Mouse (Mus musculus): ENCODE measurements around the gene Lgr6.

Lgr6 gene

DNA sequence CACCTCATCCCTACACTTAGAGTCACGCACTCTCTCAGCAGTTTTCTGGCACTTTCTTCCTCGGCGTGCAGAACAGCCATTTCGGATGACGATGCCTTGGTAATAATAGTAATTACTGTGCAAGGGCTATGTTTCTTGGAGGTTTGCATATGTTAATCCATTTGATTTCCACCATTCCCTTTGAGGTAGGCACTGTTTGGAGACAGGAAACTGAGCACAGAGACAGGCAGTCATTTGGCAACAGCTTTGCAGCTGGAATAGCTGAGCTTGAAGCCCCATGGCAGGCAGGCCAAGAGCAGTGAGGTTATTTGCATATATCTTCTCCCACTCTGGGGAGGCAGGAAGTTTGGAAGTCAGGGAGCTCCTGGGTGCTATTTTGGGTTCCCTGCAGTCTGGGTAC, 93.2 kb downstream of the Lgr6 start:
- no peak for DNase-seq

DNA sequence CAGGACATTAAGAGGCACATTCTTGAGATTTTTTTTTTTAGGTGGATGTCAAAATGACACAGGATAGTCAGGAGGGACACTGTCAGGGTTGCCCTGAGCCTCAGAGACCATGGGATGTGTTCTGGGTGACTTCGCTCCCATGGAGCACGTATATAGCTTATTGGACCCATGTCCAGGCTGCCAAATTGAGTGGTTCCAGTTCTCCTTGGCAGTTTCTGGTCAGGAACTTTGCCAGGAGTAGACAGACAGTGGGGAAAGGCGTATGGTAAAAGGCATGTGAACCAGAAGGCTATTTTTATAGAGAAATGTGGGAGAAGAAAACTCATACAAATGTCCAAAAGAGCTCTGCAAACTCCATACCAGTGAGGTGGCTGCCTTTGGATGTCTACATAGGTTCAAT, 95.2 kb downstream of the Lgr6 start:
- DNase-seq, result no peak

DNA sequence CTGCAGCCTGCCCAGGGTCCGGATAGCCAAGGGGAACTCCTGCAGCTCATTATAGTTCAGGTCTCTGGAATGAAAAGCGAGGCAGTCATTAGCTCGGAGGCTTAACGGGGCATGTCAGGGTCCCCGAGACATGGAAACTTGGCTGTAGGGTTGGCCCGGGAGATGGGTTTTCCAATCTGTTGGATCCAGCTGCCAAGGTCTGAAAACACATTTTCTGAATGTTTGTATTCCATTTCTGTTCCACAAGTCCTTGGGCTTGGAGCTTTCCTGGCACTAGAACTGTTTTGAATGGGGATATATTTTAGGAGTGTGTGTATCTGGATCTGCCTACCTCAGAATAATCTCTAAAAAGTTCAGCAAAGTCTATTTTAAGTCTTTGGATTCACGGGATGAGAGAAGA, 99.4 kb downstream of the Lgr6 start:
- DNase-seq, result no peak

DNA sequence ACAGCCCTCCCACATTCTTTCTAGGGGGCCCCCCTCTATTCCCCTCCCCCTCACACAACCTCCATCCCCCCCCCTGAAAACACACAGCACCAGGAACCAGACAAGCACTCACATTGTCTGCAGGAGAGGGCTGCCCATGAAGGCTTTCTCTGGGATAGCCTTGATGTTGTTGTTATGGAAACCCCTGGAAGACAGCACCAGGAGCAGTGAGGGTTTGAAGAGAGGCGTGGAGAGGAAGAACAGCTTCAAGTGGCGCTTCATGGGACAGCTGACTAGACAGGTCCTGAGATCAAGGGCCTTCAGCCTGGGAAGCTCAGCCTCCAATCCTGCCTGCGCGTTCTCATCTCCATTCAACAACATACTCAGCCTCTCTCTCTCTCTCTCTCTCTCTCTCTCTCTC, 101.7 kb downstream of the Lgr6 start:
- DNase-seq, result no peak

DNA sequence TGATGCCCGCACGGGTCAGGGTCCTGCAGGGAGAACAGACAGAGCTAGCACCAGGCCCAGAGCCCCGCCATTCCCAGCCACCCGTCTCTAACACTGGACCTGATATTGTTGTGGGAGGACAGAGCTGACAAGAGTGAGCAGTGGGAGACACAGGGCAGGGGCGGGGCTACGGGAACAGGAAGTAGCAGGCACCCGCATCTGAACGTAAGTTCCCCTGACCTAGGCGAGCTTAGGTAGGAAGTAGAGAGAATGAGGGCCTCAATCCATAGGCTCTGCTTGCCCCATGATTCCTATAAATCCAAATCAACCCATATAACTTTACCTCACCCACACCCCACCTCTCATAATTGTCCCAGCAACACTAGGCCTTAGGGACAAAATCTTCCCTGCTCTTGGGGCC, 104.5 kb downstream of the Lgr6 start:
- DNase-seq, result no peak

DNA sequence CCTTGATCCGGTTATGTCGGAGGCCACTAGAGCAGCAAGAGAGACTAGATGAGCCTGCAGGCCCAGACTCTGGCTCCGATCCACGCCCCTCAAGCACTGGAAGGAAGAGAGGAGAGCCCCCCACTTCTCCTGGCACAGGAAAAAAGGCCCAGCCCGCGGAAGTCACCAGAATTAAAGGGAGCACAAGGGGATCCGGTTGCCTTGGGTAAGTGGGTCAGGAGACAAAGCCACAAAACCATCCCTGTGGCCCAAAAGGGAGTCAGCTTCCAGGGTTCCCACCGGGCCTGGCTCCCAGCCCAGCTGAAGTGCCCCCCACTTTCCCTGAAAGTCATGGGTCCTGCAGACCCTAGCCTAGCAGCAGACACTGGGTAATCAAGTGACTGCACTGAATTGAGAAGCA, 106.8 kb downstream of the Lgr6 start:
- peak; percentile 46 for DNase-seq

DNA sequence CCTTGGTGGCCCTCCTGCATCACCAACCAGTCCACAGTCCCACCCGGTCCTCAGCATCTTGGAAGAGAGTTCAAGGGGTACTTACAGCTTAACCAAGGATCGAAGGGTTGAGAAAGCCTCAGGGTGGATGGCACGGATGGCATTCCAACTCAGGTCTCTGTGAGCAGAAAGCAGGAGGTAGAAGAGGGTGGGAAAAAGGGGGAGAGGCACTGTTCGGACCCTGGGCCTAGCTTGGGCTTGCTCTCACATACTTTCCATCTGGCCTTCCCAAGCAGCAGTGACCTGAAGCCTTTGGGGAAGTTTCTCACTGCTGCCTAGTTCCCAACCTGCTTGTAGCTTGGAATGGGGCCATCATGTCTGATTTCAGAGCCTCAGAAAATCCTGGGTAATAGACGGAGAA, 107.5 kb downstream of the Lgr6 start:
- no peak for DNase-seq

DNA sequence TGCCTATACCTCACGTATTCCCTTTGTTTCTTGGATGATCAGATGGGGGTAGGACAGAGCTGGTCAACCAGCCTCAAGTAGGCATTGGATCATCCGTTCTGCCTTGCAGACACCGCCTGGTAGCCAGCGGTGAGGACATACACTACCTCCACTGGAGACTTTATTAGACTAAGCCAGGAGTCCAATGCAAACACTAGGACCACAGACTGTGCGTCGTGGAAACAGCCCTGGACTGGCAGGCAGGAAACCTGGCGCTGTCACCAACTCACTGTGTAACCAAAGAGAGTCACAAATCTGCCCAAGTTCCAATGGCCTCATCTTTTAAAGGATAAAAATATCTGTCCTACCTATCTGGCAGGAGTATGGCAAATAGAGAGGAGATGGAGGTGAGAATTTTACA, 108.6 kb downstream of the Lgr6 start:
- no peak for DNase-seq

DNA sequence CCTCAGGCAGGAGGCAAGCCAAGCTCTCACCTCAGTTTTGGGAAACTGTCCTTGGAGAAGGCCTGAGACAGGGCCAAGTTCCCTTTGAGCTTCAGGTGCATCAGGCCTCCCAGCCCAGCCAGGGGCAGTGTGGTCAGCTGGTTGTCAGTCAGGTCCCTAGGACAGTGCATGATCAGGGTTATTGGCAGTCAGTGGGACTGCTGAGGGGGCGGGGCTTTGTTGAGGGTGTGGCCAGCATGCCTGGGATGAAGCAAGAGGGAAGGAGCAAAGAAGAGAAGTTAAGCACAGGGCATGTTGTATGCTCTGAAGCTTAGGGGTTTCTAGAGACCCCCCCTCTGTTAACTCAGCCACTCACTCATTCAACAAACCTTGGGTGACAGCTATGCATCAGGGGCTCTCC, 109.1 kb downstream of the Lgr6 start:
- DNase-seq, result no peak

DNA sequence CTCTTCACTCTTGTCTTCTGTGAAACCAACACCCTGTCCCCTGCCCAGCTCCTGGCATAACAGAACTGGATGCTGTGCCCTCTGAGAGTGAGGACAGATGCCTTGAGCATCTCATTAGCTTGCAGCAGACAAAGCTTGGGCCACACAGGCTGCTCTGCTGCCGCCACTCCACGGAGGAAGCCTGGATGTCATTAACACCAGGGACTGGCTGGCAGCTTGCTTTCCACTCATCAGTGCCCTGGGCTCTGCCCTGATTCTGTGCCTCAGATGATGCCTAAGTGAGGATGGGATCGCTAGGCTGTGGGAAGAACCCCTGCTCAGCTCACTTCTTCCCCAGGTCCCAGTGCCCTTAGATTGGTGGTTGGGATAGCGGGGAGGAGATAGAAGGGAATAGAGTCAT, 109.6 kb downstream of the Lgr6 start:
- DNase-seq, result no peak

DNA sequence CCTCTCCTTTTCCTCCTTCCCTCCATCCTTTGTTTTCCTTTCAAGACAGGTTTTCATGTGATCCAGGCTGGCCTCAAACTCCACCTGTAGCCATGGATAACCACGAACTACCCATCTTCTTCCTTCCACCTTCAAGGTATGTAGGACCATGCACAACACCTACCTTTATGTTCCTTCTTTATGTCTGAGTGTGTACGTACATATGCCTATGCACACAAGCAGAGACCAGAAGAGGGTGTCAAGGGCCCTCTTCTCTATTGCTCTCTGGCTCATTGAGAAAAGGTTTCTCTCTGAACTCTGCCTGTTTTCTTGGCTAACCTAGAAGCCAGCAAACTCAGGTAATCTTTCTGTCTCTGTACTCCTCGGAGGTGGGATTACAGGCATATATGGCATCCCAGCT, 110.3 kb downstream of the Lgr6 start:
- no peak for DNase-seq

DNA sequence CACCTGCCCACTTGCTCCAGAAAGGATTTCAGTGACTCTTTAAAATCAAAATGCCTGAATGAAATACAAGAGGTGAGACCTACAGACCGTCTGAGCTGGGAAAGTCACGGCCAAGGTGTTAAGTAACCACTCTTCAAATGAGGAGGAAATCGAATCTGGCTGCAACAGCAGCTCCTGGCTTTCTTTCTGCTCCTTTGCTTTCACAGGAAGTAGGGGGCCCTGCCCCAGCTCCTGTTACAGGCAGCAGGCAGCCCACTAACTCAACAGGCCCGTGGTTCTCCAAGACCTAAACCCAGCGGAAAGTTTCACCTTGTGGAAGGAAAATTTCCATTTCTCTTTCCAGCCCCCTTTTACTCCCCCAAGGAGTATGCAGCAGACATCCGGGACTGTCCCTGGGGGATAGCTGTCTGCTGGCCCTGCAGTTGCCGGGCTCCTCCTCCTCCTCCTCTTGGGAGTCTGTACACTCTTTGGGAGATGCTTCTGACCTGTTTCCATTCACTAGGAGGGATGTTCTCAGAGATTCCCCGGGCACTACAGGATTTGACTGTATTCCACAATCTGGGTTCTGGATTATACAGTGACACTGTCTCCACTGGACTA, 112.9 kb downstream of the Lgr6 start:
- DNase-seq, result no peak

DNA sequence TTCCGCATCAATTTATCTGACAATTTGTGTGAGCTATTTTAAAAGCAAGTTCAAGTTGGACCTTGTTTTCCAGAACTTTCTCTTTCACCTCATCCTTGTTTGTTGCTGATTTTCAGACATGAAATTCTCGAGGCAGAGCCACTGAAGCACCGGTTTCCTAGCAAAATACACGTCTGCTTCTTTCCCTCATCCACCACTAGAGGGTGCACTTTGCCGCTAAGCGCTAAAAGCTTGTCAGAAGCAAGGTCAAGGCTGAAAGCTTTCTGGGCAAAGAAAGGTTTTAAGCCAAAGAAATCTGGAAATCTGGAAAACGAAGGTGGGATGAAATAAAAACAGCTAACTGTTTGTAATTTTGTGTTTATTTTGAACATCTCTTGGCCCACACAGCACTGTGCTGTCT, 115.7 kb downstream of the Lgr6 start:
- DNase-seq, result peak; percentile 78

DNA sequence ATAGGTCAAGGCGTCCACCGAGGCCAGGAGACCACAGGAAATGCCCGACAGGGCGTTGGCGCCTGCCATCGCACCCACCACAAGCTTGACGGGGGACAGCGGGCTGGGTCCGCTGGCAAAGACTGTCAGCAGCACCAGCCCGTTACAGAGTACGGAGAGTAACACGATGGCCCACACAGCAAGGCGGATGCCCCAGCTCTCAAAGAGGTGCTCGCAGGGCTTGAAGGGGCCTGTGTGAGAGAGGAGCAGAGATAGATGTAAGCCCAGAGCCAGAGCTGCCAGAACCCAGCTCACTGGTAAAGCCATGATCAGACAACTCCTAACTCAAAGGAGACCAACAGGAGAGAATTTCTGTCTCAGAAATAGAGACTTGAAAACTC, 117.1 kb downstream of the Lgr6 start:
- no peak for DNase-seq

DNA sequence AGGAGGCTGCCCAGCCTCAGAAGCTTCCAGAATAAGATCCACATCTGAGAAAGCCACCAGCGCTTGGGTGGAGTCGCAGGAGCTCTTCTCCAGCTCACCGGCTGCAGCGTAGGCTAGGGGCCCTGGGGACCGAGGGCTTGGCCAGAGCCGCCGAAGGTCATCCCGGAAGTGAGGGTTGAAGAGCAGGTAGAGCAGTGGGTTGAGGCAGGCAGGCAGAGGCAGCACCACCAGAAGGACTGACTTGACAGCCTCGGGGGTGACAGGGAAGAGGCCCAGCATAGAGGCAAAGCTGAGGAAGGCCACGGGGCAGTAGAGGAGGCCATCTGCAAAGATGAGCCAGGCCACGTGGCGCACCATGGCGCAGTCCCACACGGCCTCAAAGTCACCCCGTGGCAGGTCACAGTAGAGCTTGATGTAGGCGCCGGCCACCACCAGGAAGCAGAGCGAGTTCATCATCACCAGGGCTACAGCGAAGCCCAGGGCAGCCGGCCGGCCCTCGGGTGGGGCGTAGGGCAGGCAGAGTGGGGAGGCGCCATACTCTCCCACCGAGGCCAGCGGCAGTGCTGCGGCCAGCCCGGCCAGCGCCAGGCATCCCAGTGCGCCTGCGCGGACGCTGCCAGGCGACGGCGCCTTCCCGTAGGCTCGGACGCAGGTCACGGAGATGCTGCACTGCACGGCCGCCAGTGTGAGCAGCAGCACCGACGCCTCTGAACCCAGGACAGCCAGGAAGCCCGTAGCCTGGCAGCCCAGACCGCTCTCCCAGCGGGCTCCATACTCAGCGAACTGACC, 117.7 kb downstream of the Lgr6 start:
- peak; percentile 64 for DNase-seq

DNA sequence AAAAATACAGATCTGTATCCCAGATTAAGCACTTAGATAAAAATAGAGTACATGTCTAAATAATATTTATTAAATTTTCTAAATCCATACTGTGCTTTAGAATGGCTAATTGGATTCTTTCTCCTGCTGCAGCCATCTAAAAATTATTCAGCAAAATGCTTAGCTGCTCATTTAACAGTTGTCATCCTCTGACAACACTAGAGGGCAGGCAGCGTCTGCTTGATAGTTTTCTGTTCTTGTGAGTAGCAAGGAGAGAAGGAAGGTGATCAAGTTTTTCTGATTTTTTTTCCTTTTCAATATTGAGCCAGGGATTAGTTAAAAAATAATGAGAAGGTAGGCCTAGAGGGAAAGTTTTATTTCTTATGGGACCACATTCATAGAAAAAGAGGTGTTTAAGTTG, 132.2 kb downstream of the Lgr6 start:
- no peak for DNase-seq

DNA sequence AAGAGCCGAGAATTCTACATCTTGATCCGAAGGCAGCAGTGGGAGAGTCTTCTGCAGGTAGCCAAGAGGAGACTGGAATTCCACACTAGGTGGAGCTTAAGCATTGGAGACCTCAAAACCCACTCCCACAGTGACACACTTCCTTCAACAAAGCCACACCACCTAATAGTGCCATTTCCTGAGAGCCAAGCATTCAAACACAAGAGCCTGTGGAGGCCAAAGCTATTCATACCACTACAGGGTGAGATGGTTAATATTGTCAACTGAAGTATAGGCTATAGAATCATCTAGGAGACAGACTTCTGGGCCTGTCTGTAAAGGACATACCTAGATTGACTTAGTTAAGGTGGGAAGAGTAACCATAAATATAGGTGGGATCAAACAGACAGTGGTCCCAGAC, 139.6 kb downstream of the Lgr6 start:
- DNase-seq, result no peak

DNA sequence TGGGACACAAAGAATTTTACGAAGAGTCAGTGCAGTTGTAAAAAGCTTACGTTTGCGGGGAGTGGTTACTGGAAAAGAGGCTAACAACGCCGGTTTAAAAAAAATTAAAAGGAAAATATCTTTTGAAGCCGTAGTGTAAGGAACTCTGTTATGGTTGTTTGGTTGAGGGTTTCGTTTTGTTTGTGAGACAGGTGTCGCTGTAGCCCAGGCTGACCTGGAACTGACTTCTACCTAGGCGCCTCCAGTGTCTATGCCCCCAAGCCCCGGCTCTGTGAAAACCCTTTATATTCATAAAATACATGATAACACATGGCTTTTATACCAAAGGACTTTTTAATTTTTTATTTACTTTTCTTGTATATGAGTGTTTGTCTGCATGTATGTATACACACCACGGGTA, 142.3 kb downstream of the Lgr6 start:
- no peak for DNase-seq

DNA sequence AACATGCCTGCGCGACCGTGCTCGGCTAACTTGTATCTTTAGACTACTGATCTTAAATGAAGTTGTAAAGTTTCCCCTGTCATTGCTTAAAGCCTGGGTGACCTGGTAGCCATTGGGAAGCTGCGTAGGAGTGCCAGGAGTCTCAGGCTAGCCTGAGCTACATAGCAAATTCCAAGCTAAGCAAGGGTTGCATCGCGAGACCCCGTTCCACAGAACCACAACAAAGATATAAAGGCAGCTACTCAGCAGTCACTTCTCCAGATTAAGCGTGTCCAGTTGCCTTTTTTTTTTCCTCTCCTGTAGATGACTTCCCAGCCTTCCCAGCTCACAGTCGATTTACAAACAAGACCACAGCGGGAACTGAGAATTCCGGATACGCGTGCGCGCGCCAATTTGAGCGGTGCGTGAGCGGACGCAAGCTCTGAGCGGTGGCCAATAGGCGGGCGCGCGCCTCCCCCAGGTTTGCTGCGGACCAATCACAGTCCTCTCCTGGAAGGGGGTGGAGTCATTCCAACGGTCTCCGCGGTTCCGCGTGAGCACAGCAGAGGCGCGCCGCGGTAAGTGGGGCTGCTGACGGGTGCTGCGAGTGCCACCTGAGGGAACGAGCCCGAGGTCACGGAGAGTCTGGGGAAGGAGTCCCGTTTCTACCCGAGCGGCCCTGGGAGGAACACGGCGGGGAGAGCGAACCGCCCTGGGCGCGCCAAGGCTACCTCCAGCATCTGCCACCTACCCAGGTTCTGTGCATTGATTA, 142.8 kb downstream of the Lgr6 start, which contains the start of gene Ube2t:
Gene Ube2t (plus strand): TSS at position 513 of the 751 bp plus-strand sequence.
- peak; percentile 95 for DNase-seq

DNA sequence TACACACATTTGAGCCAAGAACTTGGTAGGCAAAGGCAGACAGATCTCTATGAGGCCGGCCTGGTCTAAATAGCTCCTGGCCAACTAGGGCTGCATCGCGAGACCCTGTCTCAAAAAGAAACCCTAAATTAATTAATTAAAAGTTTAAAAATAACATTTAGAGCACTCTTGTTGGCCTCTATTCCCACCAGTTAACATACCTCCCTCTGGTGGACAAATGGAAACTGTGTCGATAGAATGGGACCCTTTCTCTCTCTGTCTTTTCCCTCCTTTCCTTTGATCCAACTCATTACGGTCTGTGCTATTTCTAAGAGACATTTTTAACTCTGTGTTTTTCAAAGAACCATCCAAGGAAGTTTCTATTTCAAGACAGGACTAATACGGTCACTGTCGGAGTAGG, 144.4 kb downstream of the Lgr6 start:
- no peak for DNase-seq

DNA sequence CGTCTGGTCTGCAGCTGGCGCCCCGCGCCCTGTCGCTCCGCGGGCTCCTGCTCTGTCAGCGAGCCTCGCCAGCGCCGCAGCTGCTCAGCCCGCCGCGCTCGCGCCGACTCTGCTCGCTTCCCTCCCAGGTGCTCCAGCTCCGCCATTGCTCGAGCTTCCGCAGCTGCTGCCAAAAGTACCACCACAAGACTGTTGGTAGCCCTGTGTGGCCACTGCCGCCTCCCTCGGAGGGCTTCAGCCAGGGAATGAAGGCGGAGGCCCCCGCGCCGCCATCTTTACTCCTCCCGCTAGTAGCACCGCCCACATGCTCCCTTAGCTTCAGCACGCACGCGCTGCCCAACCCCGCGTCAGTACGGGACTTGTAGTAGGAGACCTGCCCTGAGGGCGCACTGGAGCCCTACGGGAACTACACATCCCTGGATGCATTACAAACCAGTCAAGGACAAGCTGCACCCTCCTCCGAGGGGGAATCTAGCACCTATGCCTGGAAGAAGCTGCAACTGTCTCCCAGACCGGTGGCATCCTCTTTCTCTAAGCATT, 149.4 kb downstream of the Lgr6 start, which contains the start of gene Ppp1r12b:
Gene Ppp1r12b (minus strand): TSS at position 306 of the 540 bp plus-strand sequence.
- DNase-seq, result peak; percentile 93

DNA sequence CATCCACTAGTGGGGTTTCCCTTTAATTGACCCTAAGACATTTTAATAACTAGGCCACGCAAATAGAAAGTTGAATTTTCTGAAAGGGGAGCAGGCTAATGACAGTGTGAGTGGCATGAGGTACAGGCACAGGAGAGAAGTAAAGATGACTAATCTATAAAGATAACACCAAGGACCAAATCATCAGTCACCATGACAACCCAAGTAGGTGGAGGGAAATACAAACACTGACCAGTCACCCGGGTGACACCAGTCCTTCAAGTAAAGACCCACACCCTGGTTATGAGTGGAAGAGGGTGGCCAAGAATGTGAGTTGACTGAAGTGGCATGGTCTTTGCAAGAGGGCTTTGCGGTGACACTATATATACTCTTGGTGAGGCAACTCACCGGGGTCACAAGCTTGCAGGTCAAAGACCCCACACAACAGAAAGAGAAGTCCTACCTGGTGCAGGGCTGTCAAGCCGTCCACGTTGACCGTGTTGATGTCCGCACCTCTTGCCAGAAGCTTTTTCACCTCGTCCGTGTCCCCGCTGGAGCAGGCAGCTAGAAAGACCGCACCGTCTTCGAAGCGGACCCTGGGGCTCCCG, 149.9 kb downstream of the Lgr6 start:
- no peak for DNase-seq

DNA sequence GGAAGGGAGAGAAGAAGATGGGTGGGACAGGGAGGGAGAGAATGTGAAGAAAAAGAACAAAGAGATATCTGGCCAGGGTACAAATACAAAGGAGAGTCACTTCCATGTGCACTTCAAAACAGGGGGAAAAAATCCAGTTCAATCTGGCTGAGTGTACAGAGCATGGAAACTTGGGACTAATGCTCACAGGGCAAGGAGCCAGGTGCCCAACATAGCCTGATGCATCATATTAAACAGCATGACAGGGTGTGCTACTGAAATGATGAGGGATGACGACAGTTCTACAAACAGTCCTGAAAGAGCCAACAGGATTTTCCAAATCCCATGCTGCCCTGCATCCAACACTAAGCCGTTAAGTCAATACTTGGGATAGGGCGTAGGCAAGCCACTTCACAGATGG, 155.1 kb downstream of the Lgr6 start:
- no peak for DNase-seq

Measured in right cerebral cortex, postnatal 4 days (tissue).